Mouse (Mus musculus): ENCODE data around the gene Ppm1m. TPM values are rescaled to one million over a fixed set of nuclear protein-coding genes. Genes with fewer than 3 reads are reported as not detected.

Gene Ppm1m
- total RNA-seq, 2 experiments from 2014 or later = 14.3 to 23.7 TPM

DNA sequence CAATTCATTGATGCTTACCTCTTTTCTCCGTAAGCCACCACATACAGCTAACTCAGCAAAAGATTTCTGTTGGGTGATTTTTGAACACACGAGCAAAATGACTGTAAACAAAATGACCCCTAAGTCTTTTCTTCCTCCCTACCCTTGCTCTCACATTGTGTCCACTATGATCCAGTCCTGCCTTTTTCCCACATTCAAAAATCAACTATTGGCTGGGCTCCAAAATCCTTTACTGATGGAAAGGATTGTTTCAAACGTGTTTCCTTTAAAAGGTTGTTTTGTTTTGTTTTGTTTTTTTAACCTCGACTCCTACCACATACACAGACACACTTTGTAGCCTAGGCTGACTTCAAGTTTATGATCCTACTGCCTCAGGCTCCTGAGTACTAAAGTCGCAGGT is 39.1 kb downstream of the Ppm1m start:
- no peak for ATAC-seq (replicated peaks; ENCODE audit: poor library complexity)

DNA sequence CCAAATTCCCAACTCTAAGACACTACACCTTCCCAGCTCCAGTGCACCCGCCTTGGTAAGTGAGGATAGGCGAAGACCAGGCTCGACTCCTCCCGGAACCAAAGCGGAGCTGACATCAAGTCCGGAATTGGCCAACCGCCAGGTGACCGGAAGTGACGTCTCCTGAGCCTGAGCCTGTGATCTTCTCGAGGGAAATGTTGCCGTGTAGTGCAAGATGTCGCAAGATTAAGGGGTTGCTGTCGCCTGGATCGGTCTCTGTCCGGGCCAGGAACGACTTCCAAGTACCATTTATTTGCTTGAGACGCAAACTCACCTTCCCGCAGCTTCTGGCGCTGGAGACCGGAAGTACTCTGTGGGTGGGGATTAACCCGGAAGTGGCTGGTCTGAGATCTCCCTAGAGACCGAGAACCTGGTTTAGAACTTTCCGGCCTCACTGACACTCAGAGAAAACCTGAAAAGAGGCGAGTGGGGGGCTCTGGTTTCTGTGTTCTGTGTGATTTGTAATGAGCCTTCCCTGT is 39.7 kb downstream of the Ppm1m start:
- ATAC-seq (replicated peaks; ENCODE audit: poor library complexity) = peak; percentile 76

DNA sequence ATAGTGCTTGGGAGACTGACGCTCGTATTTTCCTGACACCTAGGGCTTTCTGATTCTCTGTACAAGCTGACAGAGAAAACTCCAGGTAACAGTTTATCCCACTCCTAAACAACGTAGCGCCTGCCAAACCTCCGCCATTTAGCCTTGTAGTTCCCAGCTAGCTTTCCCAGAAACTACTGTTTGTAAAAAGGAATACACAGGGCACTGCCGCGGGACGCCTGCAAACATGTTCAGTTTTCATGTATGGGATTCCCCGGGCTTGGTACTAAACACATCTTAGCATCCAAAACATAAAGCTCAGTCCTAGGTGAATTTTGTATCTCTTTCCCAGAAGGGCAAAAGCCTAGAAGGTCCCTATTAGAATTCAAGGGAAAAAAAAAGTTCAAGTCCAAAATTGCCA is 40.3 kb downstream of the Ppm1m start:
- no peak for ATAC-seq (replicated peaks; ENCODE audit: poor library complexity)

DNA sequence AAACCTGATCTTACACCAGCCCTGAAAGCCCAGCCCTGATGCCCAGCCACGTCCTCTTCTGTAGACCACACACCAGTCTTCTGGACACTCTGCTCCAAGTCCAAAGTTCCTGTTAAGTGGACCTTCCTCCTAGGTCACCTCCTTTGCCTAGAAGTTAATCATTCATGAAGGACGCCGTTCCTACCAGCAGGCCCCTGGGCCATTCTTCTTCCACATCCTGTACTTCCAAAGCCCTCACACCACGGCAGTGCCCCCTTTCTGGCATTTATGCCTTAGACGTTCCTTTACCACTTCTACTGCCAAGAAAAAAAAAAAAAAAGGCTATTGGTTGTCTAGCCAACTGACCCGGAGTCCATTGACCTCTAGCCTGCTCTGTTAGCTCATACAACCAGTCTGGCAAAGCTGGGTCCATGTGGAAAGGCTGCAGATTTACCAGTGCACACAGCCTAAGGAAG is 41.5 kb downstream of the Ppm1m start, which contains the start of gene Glyctk:
TSS of gene Glyctk (minus strand) at position 102 of the 455 bp plus-strand sequence.
- ATAC-seq (replicated peaks; ENCODE audit: poor library complexity) = no peak

DNA sequence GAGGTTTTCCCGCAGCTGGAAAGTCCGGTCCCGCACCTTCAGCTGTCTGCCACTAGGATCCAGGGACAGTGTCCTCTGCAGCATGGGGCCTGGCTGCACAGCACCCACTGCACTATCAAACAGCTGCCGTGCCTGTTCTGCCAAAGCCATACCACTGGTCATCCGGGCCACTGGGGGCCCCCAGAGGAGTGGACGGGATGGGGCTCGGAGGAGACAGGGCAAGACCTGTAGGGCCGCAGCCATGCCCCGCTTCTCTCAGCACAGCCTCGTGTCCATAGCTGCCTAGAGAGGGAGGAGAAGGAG is 42.0 kb downstream of the Ppm1m start:
- ATAC-seq (replicated peaks; ENCODE audit: poor library complexity) = no peak

DNA sequence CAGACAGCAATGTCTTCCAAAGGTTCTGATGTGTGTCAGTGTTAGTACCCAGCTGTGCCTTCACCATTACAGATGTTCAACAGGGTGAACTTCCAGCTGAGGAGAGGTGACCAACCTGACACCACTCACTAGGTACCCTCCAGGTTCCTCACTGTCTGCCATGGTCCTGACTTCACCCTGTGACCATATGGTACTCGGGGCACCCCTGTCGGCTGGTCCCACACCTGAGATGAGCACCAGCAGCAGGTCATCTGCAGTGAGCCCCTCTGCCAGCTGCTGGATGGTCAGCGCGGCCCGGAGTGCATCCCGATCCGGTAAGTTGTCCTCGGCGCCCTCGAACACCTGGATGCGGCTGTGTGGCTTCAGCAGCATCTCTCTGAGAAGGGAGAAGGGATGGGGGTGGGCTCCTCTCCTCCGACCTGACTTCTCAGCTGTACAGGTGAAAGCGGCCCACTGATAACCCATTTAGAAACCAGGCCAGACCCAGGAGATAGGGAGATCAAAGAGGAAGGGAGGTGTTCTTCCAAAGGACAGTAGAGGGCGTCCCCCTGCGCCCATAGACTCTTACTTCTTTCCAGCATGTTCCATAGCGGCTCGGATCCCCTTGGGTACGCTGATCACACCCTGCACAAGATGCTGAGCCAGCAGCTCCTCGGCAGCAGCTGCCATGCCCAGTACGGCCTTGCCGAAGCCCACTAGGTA is 42.5 kb downstream of the Ppm1m start:
- no peak for ATAC-seq (replicated peaks; ENCODE audit: poor library complexity)

DNA sequence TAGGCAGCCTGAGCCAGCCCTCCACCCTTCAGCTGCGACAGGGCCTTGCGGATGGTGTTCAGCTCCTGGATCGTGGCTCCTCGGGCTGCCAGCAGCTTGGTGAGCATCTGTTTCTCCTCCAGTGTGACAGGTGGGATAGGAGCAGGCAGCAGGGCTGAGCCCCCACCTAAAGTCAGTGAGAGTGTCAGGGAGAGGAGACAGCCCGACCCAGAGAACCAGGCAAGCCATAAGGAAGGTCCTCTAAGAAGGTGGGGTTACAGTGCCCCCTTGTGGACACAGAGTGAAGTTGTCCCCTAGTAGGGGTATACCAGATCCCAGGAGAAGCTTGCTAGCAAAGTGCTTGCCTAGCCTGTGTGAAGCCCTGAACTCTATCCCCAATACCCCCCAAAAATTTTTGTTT is 43.1 kb downstream of the Ppm1m start:
- ATAC-seq (replicated peaks; ENCODE audit: poor library complexity) = peak; percentile 63

DNA sequence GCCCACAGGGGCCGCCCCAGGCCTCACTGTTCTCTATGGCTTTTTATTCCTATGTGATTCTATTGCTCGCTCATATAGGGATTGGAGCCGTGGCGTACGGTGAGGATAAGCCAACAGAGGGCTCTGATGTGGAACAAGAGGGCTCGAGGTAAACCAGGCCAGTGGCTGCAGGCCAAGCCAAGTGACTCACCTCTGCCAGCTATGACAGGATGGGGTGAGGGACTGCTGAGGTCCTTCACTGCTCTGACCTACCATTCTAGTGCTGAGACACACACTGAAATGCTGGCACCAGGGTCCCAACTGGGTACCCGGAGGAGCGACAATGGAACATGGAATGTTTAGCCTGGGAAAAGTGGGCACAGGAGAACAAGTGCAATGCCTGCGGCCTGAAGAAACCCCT is 45.4 kb downstream of the Ppm1m start:
- no peak for ATAC-seq (replicated peaks; ENCODE audit: poor library complexity)

DNA sequence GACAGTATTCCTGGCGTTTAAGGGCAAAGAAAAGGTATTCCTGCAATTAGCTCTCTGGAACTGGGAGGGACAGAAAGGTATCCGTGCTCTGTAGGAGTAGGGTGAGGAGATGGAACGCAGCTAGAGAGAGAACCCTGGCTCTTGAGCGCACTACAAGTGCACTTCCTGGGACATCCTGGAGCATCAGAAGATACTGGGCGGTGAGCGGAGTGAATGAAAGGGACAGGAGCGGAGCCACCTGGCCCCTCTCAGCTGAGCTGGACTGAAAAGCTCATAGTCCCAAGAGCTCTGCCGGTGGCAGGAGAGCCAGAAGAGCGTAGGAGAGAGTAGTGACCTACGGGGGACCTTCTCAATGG is 50.2 kb downstream of the Ppm1m start:
- ATAC-seq (replicated peaks; ENCODE audit: poor library complexity) = no peak

DNA sequence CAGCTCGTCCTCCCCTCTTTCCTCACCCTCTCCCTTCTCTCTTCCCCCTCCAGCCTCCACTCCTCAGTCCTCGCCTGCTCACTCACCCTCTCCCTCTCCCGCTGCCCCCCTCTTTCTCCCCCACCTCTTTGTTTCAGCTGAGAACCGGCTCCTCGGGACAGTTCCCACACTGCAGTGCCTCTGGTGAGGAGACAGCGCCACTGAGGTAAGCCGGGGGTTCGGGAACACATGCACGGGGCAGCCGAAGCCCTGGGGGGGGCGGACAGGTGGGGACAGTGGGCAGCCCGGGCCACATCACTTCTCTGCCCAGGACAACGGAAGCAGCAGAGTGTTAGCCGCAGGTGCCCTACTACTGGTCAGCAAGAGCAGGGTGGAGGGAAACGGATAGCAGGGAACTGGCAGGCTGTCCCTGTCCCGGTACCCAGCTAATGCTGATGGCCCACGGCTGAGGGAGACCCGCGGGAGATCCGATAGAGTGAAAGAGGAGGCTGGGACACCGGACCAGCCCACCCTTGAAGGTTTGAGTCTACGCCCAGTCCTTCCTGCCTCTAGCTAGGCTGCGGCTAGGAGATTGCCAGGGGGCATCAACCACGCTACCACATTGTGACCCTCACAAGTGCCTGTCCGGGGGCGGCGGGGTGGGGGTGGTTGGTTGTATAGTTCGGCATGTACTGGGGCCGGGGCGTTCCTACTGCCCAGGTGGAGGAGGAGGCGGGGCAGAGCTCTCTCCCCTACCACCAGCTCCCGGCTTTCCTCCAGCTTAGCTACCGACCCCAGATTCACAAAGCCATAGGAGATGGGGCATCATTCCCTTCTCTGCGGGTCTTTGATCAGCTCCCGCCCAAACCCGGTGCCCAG is 50.8 kb downstream of the Ppm1m start:
- peak; percentile 13; the same call in 1 of the 2 replicates for ATAC-seq (replicated peaks; ENCODE audit: poor library complexity)

DNA sequence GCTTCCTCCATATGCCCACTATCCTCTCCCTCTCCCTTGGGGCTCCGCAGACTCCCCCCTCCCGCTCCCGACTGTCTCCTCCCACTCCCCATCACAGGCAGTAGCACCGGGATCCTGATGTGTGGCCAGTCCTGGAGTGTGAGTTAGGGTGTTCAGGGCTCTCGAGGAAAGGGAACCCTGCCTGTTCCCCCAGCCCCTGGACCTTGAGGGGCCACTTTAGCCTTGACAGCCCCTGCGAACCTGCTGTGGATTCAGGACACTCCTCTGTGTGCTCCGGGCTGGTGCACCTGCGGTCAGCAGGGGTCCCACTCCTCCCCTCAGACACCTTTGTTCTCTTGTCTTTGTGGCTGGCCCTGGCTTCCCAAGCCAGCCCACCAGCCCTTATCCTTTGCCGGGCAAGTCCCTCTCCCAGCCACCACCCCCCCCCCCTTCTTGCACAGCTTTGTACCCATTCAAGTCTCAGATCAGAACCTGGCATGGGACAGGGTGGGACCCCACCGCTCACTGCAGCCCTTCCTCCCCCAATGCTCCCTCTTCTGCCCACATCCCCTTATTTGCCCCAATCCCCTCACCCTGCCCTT is 51.6 kb downstream of the Ppm1m start:
- no peak for ATAC-seq (replicated peaks; ENCODE audit: poor library complexity)

DNA sequence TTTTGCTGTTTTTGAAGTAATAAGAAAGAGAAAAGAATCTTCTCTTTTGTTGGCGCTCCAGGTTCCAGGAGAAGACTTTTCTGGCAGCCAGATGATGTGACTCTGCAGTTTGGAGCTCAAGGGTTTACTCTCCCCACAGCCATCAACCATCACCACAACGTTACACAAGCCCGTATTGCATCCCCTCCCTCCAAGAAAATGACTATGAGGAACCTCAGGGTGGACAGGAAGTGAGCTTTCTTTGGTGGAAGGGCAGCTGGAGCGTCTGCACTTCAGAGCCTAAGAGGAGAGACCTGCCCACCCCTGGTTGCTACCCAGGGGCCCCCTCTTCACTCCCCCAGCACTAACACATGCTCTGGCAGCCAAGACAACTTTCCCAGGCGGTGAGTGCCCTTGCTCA is 52.3 kb downstream of the Ppm1m start:
- ATAC-seq (replicated peaks; ENCODE audit: poor library complexity) = peak; percentile 88

DNA sequence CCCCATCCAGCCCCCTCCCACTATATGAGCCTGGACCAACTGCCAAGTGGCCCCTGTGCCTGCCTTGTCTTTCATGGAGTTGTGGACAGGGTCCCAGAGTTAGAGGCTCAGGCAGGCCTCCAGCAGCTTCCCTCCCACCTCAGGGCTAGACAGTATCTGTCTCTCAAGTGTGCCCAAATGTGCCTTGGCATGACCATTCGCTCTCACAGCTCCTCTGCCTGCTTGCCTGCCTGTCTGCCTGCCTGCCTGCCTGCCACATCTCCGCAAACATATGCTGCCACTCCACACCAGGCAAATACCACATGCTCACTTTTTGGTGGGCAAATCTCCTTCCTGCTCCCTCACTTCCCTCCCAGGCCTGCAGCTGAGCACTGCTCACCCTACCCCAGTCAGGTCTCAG is 54.0 kb downstream of the Ppm1m start:
- no peak for ATAC-seq (replicated peaks; ENCODE audit: poor library complexity)

Other genes starting within 250 kb of the Ppm1m start
- gene Col6a5, start 239.1 kb downstream of the Ppm1m start, total RNA-seq (2015) = not detected in 2 replicates
- gene Col6a5, start 239.1 kb downstream of the Ppm1m start, total RNA-seq (2017) = not detected in 2 replicates
- not detected in 2 replicates for gene Col6a4, start 103.0 kb downstream of the Ppm1m start, total RNA-seq (2015)
- gene Col6a4, start 103.0 kb downstream of the Ppm1m start, total RNA-seq (2017) = not detected in 2 replicates
- gene Glyctk, start 41.6 kb downstream of the Ppm1m start, total RNA-seq (2015) = 0.37 and 0.39 TPM in 2 replicates
- 0.98 and 1.2 TPM in 2 replicates for gene Glyctk, start 41.6 kb downstream of the Ppm1m start, total RNA-seq (2017)
- gene Wdr82, start 28.8 kb downstream of the Ppm1m start, total RNA-seq (2015) = 58.1 and 58.5 TPM in 2 replicates
- gene Wdr82, start 28.8 kb downstream of the Ppm1m start, total RNA-seq (2017) = 63.6 and 72.5 TPM in 2 replicates
- gene Twf2, start 3.4 kb upstream of the Ppm1m start, total RNA-seq (2015) = 45.1 and 46.4 TPM in 2 replicates
- gene Twf2, start 3.4 kb upstream of the Ppm1m start, total RNA-seq (2017) = 67.5 and 80.6 TPM in 2 replicates
- 2.2 and 4.5 TPM in 2 replicates for gene Tlr9, start 22.9 kb upstream of the Ppm1m start, total RNA-seq (2015)
- gene Tlr9, start 22.9 kb upstream of the Ppm1m start, total RNA-seq (2017) = 0.37 and 0.46 TPM in 2 replicates
- gene Alas1, start 48.9 kb upstream of the Ppm1m start, total RNA-seq (2015) = 559 and 576 TPM in 2 replicates
- 961 and 988 TPM in 2 replicates for gene Alas1, start 48.9 kb upstream of the Ppm1m start, total RNA-seq (2017)
- gene Poc1a, start 81.3 kb upstream of the Ppm1m start, total RNA-seq (2015) = 38.9 and 50.1 TPM in 2 replicates
- gene Poc1a, start 81.3 kb upstream of the Ppm1m start, total RNA-seq (2017) = 33.2 and 43.8 TPM in 2 replicates
- gene Dusp7, start 168.9 kb upstream of the Ppm1m start, total RNA-seq (2015) = 31.6 and 41.9 TPM in 2 replicates
- gene Dusp7, start 168.9 kb upstream of the Ppm1m start, total RNA-seq (2017) = 10.8 and 15.0 TPM in 2 replicates
- gene Rpl29, start 229.7 kb upstream of the Ppm1m start, total RNA-seq (2015) = 3,403 and 3,618 TPM in 2 replicates
- gene Rpl29, start 229.7 kb upstream of the Ppm1m start, total RNA-seq (2017) = 1,606 and 1,752 TPM in 2 replicates
- gene Acy1, start 238.6 kb upstream of the Ppm1m start, total RNA-seq (2015) = 13.7 TPM in 2 replicates
- gene Acy1, start 238.6 kb upstream of the Ppm1m start, total RNA-seq (2017) = 27.2 and 31.3 TPM in 2 replicates
- 15.8 and 19.1 TPM in 2 replicates for gene Abhd14b, start 247.7 kb upstream of the Ppm1m start, total RNA-seq (2015)
- gene Abhd14b, start 247.7 kb upstream of the Ppm1m start, total RNA-seq (2017) = 8.4 and 11.7 TPM in 2 replicates
- gene Abhd14a, start 247.9 kb upstream of the Ppm1m start, total RNA-seq (2015) = 21.3 and 23.4 TPM in 2 replicates
- 27.3 and 30.2 TPM in 2 replicates for gene Abhd14a, start 247.9 kb upstream of the Ppm1m start, total RNA-seq (2017)

All from megakaryocyte progenitor cell, adult 5-6 weeks (primary cell).